Mouse (Mus musculus): ENCODE data around the gene Rasgef1b. TPM values are rescaled to one million over a fixed set of nuclear protein-coding genes. Genes with fewer than 3 reads are reported as not detected.

Gene Rasgef1b
- polyA plus RNA-seq, 1 experiment from 2014 or later, result 33.1 TPM

DNA sequence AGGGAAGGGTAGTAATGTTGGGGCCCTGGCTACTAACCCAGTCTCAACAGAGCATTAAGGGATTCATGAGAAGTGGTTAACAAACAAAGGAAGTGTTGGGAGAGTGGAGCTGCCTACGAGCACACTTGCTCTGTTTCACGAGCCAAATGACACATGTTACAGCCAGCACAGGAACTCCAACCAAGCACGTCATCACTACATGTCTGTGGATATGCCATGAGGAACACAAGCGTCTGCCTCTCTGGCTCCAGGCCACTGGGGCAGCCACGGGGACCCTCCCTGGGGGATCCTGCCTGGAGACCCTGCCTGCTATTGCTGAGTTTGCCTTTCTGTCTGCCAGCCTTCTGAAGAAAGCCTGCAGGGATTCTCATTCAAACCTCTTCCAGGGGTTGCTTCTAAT is 146.8 kb downstream of the Rasgef1b start:
- H3K27me3 ChIP-seq, result no peaks in the 10 kb centered on the region
- no peak overlapping the region for H3K4me3 ChIP-seq
- ATAC-seq (replicated peaks; ENCODE audit: insufficient number of reproducible peaks, insufficient read depth, low FRiP score, low read depth), result no peak
- no peaks in the 10 kb centered on the region for H3K9me3 ChIP-seq (replicated peaks)
- H3K27ac ChIP-seq, result no peak overlapping the region
- WGBS, result 19% methylated on average over 5 of the region's 5 CpGs
- H3K9ac ChIP-seq, result no peak overlapping the region
- no peaks in the 10 kb centered on the region for H3K36me3 ChIP-seq
- H3K4me2 ChIP-seq, result no peak overlapping the region
- peaks cover 6% of the 10 kb centered on the region; the same call in 1 of the 2 replicates for H3K4me1 ChIP-seq (replicated peaks)

DNA sequence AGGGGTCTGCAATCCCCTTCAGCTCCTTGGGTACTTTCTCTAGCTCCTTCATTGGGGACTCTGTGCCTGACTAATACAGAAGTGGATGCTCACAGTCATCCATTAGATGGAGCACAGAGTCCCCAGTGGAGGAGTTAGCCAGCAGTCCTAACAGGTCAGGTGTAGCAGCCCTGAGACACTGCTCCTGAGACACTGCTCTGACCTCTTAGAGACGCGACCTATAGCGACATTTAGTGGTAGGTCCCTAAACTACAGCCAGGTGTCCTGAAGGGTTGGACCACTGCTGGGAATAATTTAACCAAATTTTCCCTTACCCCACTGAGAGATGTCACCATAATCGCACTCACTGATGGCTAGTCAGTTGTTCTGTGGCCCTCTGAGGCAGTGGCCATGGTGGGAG is 150.2 kb downstream of the Rasgef1b start:
- 12% methylated on average over 4 of the region's 4 CpGs for WGBS
- Histone ChIP-seq H3K4me3 (no peak overlapping the region), H3K4me1 (replicated peaks) (peaks cover 18% of the 10 kb centered on the region), H3K9ac (no peak overlapping the region), H3K9me3 (replicated peaks) (no peaks in the 10 kb centered on the region), H3K27ac (no peak overlapping the region), H3K4me2 (no peak overlapping the region), H3K27me3 (no peaks in the 10 kb centered on the region), H3K36me3 (no peaks in the 10 kb centered on the region)
- peak; percentile 69; the same call in 1 of the 2 replicates for ATAC-seq (replicated peaks; ENCODE audit: insufficient number of reproducible peaks, insufficient read depth, low FRiP score, low read depth)

DNA sequence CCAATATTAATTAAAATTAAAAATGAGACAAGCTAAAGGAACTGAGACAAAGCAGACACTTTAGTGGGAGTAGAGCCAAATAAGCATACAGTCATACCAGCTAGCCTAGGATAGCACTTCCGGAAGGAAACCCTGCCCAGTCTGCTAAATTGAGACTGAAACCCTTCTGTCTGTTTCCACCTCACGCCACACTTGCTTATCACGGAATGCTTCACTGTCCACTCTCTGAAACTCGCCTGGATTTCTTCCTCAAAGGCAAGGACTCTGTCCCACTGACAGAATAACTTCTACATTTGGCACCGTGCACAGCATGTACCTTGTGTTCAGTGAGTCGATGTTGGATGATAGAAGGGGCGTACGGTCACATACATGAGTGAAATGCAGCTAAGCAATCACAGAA is 153.0 kb downstream of the Rasgef1b start:
- peak overlapping the region; percentile 76 for H3K27ac ChIP-seq

DNA sequence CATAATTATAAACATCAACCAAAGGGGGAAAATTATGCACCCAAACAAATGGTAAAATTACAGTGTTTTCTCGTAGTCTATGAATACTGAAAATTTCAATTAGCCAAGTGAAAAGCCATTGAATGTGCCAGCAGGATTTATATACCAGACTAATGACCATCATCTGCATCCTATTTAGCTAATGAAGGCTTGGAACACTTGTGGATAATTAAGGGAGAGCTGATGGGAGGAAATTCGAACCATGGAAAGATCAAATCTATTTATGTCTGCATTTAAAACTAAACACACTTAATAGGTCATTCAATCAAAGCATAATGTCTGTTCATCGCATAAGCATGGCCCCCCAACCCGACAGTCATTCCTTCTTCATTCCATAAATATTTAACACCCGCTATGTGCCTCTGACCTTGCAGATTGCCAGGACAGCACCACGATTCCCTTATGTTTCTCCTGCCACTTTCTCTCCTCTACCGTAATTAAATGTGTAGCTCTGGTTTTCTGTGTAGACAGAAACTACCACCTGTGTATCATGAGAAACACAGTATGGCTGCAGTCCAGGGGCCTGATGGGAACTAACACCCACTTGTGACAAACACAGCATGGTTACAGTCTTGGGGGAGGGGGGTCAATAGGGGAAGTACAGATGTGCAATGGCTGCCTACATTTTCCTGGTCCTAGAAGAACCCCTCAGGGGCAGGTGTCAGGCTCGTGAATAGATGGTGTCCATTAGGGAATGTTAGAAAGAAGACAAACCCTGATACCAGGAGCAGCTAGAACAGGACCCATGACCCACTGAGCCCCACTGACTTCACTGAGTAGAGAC is 164.2 kb downstream of the Rasgef1b start:
- ATAC-seq (replicated peaks; ENCODE audit: insufficient number of reproducible peaks, insufficient read depth, low FRiP score, low read depth), result no peak
- peaks cover 16% of the 10 kb centered on the region for H3K4me1 ChIP-seq (replicated peaks)
- 59% methylated on average over 8 of the region's 8 CpGs for WGBS

More for the DNA sequence above, 153.0 kb downstream of the Rasgef1b start:
- Histone ChIP-seq H3K4me2 (peak overlapping the region; percentile 6), H3K27me3 (no peaks in the 10 kb centered on the region), H3K9me3 (replicated peaks) (no peaks in the 10 kb centered on the region), H3K4me1 (replicated peaks) (peaks cover 19% of the 10 kb centered on the region), H3K36me3 (no peaks in the 10 kb centered on the region), H3K4me3 (no peak overlapping the region), H3K9ac (no peak overlapping the region)
- peak; percentile 64 for ATAC-seq (replicated peaks; ENCODE audit: insufficient number of reproducible peaks, insufficient read depth, low FRiP score, low read depth)
- 22% methylated on average over 8 of the region's 8 CpGs for WGBS

DNA sequence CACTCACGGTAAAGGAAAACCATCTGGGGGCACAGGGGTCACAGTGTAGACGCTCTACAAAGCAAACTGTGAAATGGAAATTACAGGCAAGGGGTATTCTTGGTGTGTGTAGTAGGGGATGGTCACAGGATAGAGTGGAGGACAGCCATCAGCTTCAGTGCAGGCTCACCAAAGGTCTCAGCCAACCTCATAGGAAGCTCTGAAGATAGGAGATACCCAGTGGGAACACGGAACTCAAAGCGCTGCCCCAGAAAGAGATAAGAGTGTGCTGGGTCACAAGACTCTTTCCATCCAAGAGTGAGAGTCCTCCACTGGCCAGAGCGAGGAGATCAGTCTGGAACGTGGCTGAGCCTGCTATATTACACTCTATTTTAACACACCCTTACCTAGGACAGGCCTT is 166.8 kb downstream of the Rasgef1b start:
- H3K4me1 ChIP-seq (replicated peaks), result peaks cover 21% of the 10 kb centered on the region
- H3K4me2 ChIP-seq, result no peak overlapping the region
- H3K9me3 ChIP-seq (replicated peaks), result no peaks in the 10 kb centered on the region
- H3K27ac ChIP-seq, result no peak overlapping the region
- no peak overlapping the region for H3K9ac ChIP-seq
- 50% methylated on average over 6 of the region's 6 CpGs for WGBS
- no peaks in the 10 kb centered on the region for H3K27me3 ChIP-seq
- H3K36me3 ChIP-seq, result no peaks in the 10 kb centered on the region
- no peak overlapping the region for H3K4me3 ChIP-seq
- 0 out of 2 replicates have a peak, but pooled peaks have one; percentile 47 for ATAC-seq (replicated peaks; ENCODE audit: insufficient number of reproducible peaks, insufficient read depth, low FRiP score, low read depth)

More for the DNA sequence above, 164.2 kb downstream of the Rasgef1b start:
- no peak overlapping the region for H3K4me2 ChIP-seq
- H3K27me3 ChIP-seq, result no peaks in the 10 kb centered on the region
- no peak overlapping the region for H3K4me3 ChIP-seq
- H3K36me3 ChIP-seq, result no peaks in the 10 kb centered on the region
- peak overlapping the region; percentile 31; the same call in 1 of the 2 replicates for H3K27ac ChIP-seq
- H3K9ac ChIP-seq, result no peak overlapping the region
- H3K9me3 ChIP-seq (replicated peaks), result no peaks in the 10 kb centered on the region

DNA sequence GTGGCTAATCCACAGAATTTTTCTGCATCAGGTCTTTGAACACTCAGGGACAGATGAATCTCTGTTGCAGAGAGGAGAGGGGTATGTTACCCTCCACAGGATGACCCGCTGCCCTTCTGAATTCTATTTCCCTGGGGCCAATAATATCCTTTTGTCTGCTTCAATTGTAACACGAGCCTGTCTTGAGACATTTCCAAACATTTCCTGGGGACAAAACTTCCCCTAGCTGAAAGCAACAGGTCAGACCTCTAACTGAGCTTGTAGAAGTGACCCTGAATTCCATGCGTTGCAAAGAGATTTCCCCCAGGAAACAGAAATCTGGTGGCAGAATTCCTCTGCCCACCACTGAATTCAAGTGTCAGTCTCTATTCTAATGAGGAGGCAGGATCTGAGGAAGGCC is 169.1 kb downstream of the Rasgef1b start:
- ATAC-seq (replicated peaks; ENCODE audit: insufficient number of reproducible peaks, insufficient read depth, low FRiP score, low read depth), result no peak
- Histone ChIP-seq H3K9ac (no peak overlapping the region), H3K4me2 (no peak overlapping the region), H3K4me1 (replicated peaks) (peaks cover 18% of the 10 kb centered on the region), H3K4me3 (no peak overlapping the region), H3K36me3 (no peaks in the 10 kb centered on the region), H3K9me3 (replicated peaks) (no peaks in the 10 kb centered on the region), H3K27me3 (no peaks in the 10 kb centered on the region), H3K27ac (no peak overlapping the region)
- WGBS, result 44% methylated on average over 3 of the region's 3 CpGs

DNA sequence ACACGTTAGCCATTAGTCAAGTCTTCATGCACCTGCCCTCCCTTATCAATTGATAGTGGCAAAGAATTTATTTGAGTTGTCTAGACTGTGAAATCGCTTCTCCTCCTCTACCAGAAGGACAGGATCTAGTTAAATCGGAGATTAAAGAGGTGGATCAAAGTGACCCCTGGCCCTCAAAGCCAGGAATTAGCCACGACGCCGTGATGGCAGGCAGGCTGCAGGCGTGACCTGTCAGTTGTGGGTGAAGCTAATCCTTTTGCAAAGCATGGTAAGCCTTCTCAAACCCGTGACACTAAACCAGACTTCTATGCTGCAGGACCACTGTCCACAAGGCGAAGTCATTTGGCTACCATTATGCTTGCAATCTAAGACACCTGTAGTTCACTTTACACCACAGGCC is 170.6 kb downstream of the Rasgef1b start:
- ATAC-seq (replicated peaks; ENCODE audit: insufficient number of reproducible peaks, insufficient read depth, low FRiP score, low read depth), result no peak
- Histone ChIP-seq H3K27ac (no peak overlapping the region), H3K4me3 (no peak overlapping the region), H3K36me3 (no peaks in the 10 kb centered on the region), H3K9me3 (replicated peaks) (no peaks in the 10 kb centered on the region), H3K4me2 (no peak overlapping the region), H3K4me1 (replicated peaks) (peaks cover 17% of the 10 kb centered on the region), H3K9ac (no peak overlapping the region), H3K27me3 (no peaks in the 10 kb centered on the region)
- 62% methylated on average over 9 of the region's 9 CpGs for WGBS

DNA sequence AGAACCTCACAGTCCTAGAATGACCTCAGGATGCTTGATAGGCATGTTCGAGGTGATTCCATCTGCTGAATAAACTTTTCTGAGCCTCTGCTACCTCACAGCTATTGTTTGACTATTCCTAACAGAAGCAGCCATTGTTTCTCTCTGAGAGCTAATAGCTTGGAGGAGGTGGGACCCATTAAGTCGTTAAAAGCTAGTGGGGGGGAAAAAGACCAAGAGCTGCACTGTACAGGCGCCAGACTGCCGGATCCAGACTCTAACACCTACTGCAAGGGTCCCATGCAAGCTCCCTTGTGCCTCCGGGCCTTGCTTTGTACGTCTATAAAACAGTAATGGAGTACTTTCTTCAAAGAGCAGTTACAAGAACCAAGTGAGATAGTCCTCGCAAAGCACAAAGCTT is 176.2 kb downstream of the Rasgef1b start:
- Histone ChIP-seq H3K9me3 (replicated peaks) (no peaks in the 10 kb centered on the region), H3K9ac (no peak overlapping the region), H3K36me3 (no peaks in the 10 kb centered on the region), H3K4me2 (no peak overlapping the region), H3K4me3 (no peak overlapping the region), H3K4me1 (replicated peaks) (peaks cover 3% of the 10 kb centered on the region), H3K27ac (no peak overlapping the region), H3K27me3 (no peaks in the 10 kb centered on the region)
- 60% methylated on average over 7 of the region's 7 CpGs for WGBS
- no peak for ATAC-seq (replicated peaks; ENCODE audit: insufficient number of reproducible peaks, insufficient read depth, low FRiP score, low read depth)

DNA sequence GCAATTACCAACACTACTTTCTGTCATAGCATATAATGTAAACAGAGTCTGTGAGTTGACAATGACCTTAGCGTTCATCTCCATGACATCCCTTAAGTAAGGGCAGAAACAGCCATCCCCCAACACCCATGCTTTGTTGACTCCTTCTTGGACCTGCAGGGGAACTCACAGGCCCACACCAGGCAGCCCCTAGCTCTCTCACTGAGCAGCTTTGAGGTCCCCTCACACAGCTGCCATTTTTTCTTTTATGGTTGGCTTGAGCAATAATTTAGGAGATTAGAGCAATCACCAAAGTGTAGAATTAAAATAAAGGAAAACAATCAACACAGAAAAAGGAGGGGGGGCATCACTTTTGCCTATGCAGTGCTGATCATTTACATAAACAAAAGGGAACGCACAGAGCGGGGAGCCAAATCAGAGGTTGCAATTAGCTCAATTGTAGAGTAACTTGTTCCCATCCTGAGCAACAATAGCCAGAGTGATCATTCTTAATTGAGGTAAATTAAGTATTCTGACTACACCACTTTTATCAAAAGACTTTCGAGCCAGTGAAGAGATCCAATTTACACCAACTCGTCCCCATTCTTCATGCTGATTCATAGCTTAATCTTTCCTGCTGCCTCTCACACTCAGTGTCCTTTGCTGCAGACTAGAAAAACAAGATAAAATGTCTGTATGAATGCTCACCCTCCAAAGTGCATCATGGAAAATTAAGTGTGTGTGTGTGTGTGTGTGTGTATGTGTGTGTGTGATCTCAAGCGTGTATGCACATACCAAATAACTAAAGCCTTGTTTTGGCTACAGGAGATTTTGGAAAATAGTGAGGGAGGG is 184.0 kb downstream of the Rasgef1b start:
- 62% methylated on average over 6 of the region's 6 CpGs for WGBS
- Histone ChIP-seq H3K9me3 (replicated peaks) (no peaks in the 10 kb centered on the region), H3K27ac (no peak overlapping the region), H3K4me1 (replicated peaks) (no peaks in the 10 kb centered on the region), H3K9ac (no peak overlapping the region), H3K27me3 (no peaks in the 10 kb centered on the region), H3K4me3 (no peak overlapping the region), H3K4me2 (no peak overlapping the region), H3K36me3 (no peaks in the 10 kb centered on the region)
- no peak for ATAC-seq (replicated peaks; ENCODE audit: insufficient number of reproducible peaks, insufficient read depth, low FRiP score, low read depth)

DNA sequence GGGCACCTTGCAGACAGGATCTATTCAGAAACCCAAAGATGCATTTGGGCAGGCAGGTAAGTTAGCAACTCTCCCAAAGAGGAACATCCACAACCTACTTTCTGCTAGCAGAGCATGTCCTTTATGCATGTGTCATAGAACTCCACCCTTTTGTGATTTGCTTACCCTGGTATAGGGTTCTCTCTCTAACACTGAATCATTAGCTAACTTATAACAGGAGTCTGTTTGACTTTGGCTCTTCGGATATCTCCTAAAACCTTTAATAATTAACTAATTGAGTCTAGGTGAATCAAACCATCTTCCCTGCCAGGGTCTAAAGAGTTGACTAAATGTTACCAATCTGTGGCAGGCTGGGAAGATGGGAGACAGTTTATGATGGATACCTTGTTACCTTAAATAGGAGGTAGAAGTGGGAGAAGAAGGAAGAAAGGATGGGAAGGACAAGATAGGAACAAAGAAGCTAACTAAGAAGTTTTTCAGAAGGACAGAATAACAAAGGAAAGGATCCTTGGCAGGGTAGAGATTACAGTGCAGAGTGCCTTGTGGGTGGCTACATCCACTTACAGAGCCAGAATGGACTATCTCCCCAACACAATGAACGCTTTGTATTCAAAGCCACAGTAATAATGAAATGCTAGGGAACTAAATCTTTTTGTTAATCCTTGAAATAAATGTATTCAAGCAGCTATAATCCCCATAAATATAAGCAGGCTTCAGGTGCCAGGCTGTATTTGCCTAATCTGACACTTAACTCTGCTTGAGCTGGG is 186.7 kb downstream of the Rasgef1b start:
- WGBS, result 72% methylated on average over 2 of the region's 2 CpGs
- no peaks in the 10 kb centered on the region for H3K36me3 ChIP-seq
- no peaks in the 10 kb centered on the region for H3K27me3 ChIP-seq
- H3K9me3 ChIP-seq (replicated peaks), result no peaks in the 10 kb centered on the region
- H3K9ac ChIP-seq, result no peak overlapping the region
- H3K27ac ChIP-seq, result no peak overlapping the region
- H3K4me2 ChIP-seq, result no peak overlapping the region
- no peaks in the 10 kb centered on the region for H3K4me1 ChIP-seq (replicated peaks)
- no peak overlapping the region for H3K4me3 ChIP-seq
- no peak for ATAC-seq (replicated peaks; ENCODE audit: insufficient number of reproducible peaks, insufficient read depth, low FRiP score, low read depth)

DNA sequence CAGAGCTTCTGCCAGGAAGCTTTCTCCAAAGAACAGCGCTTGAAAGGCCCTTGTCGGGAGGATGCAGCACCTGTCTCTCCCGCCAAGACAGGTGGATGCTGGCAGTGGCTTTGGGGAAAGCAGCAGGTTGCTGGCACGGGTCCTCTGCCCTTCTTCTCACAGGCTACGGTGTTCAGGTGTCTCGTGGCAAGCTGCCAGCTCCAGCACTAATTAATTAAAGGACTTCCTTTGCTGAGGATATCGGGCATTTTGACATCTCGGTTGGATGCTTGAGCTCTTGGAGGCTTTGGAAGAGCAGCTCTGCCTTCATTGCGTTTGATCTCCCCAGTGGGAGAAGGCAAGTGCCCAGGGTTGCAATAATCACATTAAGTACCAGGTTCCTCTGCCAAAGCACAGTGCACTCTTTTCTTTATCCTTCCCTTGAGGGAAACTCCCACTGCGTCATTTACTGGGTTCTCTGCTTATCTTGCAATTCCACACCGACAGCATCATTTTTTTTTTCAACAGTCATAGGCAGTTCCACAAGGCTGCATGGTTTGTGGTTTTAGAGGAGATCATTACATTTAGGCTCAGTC is 187.5 kb downstream of the Rasgef1b start:
- Histone ChIP-seq H3K9ac (no peak overlapping the region), H3K27me3 (no peaks in the 10 kb centered on the region), H3K4me2 (no peak overlapping the region), H3K9me3 (replicated peaks) (no peaks in the 10 kb centered on the region), H3K4me3 (no peak overlapping the region), H3K27ac (no peak overlapping the region), H3K4me1 (replicated peaks) (no peaks in the 10 kb centered on the region), H3K36me3 (no peaks in the 10 kb centered on the region)
- WGBS, result 46% methylated on average over 11 of the region's 11 CpGs
- no peak for ATAC-seq (replicated peaks; ENCODE audit: insufficient number of reproducible peaks, insufficient read depth, low FRiP score, low read depth)
